Mouse (Mus musculus): ENCODE measurements at regions not wholly inside any gene's neighbourhood (a gene's known extent, or its start where the extent isn't known, plus 50 kb on each side); places are given as distances from the start of the nearest gene placed in this dataset.
"Not testable (repeated sequence)": the region's sequence is repeated elsewhere in the genome, so short reads cannot be mapped to it uniquely, and the experiment has no call there.

DNA sequence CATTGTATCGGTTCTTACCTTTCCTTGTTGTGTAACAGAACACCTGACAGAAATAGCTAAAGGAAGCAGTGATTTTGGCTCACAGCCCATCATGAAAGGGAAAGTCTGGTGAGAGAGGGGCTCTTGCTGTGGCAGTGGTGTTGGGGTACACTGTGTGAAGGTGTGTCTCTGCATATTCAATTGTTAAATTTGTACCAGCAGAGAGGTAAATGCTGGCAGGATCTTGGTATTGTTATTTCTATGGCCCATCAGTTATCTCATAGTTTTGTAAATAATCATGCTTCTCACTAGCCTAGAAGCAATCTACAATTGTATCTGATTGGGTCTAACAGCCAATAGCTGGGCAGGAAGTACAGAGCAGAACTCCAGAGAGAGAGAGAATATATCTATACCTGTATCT is 95.7 kb downstream of the Mfap3l start:
- DNase-seq (ENCODE audit: low read depth), result no peak

DNA sequence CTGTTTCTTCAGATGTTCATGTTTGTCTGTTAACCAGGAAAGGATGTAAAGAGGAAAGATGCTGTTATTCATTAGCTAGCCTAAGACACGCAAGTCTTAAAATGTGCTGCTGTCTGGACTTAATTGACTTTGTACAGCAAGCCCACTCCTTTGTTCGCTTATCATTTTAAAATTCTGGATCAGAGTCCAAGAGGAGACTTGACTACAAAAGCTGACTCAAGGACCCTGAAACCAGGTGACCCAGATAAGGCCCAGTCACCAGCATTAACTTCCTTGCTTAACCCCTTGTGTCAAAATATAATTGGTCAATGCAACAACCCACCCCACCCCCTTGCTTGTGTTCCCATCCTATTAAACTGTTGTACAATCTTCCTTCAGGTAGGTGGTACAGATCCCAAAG is 99.9 kb downstream of the Mfap3l start:
- DNase-seq (ENCODE audit: low read depth), result no peak

DNA sequence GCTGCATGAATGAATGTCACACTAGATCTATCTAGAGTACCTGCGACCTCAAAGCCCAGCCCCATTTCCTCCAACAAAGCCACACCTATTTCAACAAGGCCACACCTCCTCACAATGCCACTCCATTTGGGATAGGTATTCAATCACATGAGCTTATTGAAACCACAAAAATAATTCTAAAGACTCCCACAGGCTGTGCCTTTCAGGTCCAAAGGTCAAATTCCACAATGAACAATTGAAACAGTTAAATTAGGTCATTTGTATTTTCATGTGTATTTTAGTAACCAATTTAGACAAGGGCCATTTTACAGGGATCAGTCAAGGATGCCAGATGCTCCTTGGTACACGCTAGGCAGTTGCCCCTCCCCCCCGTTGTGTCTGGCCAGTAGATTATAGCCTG is 103.3 kb downstream of the Mfap3l start:
- no peak for DNase-seq (ENCODE audit: low read depth)

DNA sequence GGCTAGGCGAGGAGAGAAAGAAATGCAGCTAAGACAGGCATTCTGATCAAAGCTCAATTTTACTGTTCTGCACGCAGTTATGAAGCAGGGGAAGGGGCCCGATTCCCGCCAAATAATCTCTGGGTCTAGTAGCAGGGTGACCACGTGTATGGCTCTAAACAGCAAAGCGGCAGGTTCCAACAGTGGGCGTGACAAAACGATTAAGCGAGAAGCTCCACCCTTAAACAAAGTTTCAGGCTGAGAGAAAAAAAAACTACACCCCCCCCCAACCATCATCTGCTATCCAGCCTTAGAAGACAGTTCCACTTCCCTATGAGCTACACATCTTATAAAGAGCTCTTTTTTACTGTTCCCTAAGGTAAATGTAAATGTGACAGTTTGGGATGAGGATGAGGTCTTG is 103.8 kb downstream of the Mfap3l start:
- DNase-seq (ENCODE audit: low read depth), result no peak

DNA sequence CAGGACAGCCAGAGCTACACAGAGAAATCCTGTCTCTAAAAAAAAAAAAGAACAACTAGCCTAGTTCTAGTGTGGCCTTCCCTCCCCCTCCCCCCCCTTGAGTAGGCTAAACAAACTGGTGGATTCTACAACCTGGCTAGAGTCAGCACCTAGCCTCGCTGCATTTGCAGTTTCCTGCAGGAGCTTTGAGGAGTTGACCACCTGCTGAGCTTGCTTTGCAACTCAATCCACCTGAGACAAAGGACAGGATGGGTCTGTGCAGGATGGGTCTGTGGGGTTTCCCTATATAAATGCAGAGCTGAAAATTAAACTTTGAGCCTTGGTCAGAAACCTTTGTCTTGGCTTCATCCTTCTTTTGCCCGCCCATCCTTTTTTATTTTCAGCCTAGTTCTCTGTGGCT is 104.3 kb downstream of the Mfap3l start:
- no peak for DNase-seq (ENCODE audit: low read depth)

DNA sequence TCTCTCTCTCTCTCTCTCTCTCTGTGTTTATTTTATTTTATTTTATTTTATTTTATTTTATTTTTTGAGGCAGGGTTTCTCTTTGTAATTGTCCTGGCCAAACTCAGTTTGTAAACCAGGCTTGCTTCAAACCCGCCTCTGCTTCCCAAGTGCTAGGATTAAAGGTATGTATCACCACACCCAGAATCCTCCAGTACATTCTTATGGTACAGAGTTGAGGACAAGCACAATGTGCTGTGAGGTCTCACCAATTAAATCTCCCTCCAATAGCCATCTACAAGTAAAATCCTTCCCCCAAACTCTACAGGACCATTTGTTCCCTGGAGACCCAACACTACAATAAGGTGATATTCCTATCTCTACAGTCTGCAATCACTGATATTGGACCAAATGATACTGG is 105.0 kb downstream of the Mfap3l start:
- no peak for DNase-seq (ENCODE audit: low read depth)

DNA sequence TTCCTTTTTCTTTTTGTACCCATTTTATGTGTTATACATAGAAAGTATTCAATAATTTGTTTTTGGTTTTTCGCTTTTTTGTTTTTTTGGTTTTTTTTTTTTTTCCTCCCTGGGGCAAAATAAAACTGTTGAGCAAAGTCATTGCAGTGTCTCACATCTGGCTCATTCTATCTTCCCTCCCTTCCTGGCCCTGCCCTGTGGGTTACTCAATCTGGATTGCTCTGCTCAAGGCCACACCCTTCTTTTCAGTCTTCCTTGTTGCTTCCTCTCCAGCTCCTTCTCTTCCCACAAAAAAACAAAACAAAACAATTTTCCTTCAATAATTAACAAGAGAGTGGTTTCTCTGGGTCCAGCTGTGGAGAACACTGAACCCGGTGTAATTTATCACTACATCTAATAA is 113.2 kb downstream of the Mfap3l start:
- DNase-seq (ENCODE audit: low read depth), result peak; percentile 42

DNA sequence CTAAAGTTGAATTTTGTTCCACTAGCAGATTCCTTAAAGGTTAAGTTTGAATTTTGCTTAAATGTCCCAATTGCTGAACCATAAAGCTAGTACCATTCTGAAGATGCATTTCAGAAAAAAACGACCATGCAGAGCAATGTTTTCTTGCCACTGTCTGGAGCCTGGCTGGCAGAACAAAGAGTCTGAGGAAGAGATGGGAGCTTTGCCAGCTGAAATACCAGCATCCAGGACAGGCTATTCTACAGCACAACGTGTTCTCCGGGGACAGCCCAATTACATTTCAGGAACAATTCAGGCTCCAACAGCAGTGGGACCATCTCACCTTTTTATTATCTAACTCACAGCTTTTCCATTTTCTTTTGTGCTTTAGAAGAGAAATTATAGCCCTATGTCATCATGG is 113.9 kb downstream of the Mfap3l start:
- DNase-seq (ENCODE audit: low read depth), result no peak

DNA sequence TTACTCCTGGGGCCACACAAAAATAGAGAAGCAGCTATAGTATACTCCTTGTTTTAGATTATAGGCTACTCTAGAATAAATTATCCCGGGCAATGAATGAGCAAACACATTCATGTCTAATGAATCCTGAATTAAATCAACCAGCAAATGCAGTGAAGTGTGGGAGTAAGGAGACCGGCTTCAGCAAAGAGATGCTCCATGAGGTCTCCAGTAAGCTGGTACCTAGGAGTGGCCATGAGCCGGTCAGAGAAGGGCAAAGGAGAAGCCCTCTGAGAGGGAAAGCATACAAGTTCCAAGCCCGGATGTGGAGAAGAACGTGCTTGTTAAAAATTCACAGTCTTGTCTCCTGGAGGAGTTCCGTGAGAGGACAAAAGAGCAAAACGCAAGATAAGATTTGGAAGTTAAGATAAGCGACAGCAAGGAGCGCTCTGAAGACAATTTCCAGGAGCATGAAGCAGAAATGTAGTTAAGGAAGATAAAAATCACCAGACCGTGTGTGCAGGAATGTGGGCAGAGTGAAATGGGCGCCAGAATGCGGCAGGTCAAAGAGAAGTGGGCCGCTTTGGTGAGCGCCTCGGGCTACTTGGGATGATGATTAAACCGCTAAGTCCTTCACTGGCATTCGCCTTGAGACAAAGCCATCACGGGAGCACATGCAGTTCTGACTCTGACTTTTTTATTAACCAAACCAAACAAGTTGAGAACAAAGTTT is 123.2 kb downstream of the Mfap3l start:
- no peak for DNase-seq (ENCODE audit: low read depth)

DNA sequence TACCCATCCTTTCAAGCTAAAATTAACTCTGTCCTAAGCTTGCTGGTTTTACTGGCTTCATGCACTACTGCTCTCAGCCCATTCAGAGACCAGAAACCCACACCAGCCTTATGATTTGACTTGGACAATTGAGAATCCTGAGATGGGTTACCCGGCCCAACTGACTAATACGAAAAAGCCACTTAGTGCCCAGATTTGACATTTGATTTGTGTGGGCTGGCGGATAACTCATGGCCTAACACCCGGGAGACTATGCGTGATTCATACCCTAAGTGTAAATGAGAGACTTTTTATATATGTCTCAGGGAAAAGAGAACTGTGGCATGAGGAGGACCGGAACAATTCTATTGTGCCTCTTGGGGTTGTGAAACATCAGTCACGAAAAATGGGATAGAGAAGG is 126.3 kb upstream of the Hpf1 start:
- no peak for DNase-seq (ENCODE audit: low read depth)

DNA sequence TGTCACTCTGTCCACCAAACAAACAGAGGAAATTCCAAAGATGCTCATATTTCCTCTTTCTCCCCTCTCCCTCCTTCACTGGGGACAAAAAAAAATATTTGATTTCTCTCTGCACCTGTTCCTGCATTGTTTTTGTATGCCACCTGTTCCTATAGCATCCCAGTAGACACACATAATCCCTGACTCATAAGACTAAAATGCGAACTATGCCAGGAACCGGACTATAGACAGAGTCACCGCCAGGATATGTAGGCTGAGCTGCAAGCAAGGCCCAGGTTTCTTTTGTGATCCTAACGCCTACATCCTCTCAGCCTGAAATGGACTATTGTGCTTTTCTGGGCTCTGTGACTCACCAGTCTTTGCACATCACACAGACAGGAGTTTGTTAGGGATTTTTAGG is 116.9 kb upstream of the Hpf1 start:
- no peak for DNase-seq (ENCODE audit: low read depth)

DNA sequence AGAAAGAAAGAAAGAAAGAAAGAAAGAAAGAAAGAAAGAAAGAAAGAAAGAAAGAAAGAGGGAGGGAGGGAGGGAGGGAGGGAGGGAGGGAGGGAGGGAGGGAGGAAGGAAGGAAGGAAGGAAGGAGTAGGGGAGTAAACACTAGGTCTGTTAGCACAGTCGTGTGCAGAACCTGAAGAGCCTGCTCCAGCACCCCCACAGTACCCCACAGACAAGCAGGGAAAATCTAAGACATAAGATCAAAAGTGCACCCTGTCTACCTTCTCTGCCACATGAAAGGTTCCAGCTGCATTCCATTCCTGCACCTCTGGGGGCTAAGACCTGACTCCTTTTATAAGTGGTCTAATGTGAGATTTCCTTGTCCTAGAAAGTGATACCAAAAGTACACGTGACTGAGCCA is 114.0 kb upstream of the Hpf1 start:
- DNase-seq (ENCODE audit: low read depth), result not testable (repeated sequence)

DNA sequence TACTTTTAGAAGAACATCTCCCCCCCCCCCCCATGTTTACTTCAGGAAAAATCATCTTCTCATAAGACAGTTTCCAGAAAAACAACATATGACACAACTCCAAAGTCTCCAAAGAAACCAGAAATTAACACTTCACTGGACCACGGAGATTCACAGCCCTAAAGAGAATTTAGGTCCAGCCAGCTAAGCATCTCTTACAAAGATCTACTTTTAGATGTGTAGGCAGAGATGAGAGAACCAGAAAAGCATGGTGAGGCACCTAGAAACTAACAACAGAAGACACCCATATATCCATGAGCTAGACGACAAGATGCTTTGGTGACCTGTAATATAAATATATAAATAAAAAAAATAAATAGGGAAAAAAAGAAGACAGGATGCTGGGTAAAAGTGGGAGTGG is 105.2 kb upstream of the Hpf1 start:
- DNase-seq (ENCODE audit: low read depth), result no peak

DNA sequence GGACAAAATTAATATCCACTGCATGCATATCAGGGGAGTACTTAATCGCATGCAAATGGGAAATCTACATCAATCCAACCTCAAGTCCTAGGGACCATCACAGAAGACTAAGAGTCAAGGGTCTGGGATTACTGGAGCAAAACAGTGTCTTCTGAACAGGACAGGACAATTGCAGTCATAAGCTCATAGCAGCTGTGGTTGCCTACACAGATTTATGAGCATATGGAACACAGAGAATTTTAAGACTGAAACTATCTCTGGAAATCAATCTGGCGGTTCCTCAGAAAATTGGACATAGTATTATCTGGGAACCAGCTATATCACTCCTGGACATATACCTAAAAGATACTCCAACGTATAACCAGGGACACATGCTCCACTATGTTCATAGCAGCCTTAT is 99.8 kb upstream of the Hpf1 start:
- no peak for DNase-seq (ENCODE audit: low read depth)

DNA sequence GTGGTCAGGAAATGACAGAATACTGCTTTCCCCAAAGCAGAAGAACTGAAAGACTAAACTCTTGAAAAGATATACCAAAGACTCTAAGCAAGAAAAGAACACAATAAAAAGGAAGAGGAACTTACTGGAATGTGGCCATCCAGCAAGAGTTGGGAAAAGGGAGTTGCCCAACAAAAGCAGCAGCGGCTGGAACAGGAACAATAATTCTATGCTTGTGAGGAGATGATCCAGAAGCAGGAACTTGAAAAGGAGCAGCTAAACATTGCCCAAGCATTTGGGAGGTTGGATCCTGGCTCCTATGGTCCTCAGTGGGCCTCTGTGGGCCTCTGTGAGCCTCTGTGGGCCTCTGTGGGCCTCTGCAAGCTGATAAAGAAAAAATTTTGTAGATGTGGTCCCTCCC is 97.7 kb upstream of the Hpf1 start:
- peak; percentile 28 for DNase-seq (ENCODE audit: low read depth)

DNA sequence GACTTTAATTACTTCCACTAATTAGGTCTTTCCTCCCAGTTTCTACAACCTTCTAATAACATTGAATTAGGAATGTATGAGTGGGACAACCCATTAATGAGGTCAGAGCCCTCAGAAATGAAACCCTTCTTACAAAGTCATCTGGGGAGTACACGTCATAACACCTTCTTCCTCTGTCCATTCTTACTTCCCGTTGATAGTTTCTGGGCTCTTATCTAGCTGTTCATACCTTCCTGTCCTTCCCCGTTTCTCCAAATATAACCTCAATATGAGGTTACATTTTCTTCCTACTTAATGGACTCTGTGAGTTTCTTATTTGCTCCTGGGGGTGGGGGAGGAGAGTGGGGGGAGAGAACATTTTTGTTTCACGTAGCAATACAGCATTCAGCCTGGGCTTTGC is 85.4 kb upstream of the Hpf1 start:
- peak; percentile 97 for DNase-seq (ENCODE audit: low read depth)

DNA sequence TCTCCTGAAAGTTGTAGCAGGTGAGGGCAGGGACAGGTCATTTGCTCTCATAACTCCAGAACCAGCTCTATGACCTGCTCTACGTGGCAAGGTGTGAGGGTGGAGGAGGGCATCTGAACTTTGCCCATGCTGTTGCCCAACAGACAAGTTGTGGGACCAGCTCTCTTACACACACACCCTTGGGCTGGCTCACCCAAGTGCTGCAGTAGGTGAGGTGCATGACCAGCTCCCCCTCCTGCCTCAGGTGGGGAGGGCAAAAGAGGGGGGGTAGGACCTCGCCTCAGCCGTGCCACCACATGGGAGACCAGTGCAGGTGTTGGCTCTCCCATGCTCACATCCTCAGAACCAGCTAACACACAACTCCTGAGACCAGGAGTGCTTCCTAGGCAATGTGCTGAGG is 83.4 kb upstream of the Hpf1 start:
- DNase-seq (ENCODE audit: low read depth), result no peak

DNA sequence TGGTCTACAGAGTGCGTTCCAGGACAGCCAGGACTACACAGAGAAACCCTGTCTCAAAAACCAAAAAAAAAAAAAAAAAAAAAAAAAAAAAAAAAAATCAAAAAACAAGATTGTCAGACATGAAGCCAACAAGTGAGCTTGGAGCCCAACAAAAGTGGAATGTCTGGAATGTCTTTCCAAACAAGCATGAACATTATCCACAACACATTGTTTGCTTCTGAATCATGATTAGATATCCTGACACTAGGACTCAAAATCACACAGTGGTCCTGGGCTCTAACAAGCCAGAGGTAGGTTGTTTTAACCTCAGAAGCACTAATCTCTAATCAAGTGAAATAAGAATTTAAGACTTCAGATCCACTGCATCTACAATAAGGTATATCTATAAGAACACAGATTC is 80.4 kb upstream of the Hpf1 start:
- no peak for DNase-seq (ENCODE audit: low read depth)

DNA sequence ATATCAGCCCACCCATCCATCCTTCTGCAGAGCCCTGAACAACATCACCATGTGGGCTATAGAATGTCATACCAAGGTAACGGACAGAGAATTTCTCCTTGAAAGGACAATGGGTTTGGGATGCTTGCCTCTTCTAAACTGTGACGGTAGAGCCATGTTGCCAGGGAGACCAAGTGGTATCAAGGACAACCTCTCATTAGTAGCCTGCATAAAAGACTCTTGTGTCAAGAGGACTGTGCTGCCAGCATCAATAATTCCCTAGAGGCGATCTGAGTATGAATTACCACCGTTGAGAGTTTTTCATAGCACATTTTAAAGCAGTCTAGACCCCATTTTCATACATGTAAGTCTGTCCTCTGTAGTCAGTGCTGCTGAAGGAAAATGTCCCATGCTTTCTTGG is 79.3 kb upstream of the Hpf1 start:
- DNase-seq (ENCODE audit: low read depth), result no peak

DNA sequence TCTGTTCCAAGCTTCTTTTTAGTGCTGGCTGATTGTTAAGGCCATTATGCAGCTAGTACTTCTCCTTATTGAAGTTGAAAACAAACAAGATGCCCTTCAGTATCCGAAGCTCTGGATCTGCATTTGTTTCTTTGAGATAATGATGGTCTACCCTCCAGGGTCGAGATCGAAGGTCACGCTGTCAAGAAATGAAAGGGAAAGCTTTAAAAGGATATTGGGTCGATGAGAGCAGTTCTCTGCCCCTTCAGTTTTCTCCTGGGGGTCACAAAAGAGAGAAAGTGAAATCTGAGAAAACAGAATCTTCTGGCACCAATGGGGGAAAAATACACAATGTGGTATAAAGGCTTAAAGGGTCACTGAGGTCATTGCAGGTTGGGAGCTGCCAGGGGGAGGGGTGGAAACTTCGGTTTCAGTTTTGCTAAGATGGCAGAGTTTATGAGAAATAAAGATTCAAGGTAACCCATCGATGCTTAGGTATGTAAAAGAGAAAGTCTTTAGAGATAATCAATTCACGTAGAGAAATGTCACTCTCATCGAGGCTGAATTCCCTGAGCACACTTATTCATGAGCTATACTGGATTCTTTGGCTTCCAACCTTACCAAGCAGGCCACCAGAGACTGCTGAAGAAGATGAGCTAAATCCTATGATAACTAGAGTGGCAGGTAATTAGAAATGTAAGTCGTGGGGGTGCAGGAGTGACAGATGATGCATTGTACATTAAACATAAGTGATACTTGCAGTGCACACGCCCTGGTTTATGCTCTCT is 64.4 kb upstream of the Hpf1 start:
- no peak for DNase-seq (ENCODE audit: low read depth)

DNA sequence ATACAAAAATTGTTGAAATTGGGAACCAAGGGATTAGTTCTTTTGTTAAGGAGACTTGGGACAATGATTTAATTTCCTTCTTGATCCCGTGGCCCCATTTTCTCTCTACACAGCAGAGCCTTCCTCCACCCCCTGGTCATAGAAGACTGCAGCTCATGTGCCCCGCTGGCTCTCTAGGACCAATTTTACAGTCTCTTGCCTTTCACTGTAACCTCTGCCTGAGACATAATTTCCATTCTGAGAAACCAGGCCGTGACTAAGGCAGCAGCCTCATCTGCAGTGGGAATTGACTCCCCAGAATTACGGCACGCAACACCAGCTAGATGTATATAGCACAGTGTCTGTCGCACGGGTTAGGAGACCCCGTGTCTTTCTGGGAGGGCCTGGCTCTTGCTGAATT is 63.0 kb upstream of the Hpf1 start:
- no peak for DNase-seq (ENCODE audit: low read depth)

DNA sequence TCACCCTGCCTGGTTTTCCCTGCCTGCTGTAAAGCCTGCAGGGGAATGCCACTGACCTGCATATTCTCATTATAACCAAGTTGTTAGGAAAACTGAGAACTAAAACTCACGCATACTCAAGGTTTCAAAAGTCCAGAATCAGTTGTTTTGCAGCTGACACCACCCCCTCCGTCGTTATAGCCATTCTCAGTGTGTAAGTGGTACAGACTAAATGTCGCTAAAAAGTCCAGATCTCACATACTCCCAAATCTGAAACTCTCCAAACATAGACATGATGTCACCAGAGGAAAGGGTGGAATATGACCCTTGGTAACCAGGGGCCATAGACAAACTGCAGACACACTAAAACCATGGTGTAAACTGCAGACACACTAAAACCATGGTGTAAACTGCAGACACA is 61.1 kb upstream of the Hpf1 start:
- no peak for DNase-seq (ENCODE audit: low read depth)

DNA sequence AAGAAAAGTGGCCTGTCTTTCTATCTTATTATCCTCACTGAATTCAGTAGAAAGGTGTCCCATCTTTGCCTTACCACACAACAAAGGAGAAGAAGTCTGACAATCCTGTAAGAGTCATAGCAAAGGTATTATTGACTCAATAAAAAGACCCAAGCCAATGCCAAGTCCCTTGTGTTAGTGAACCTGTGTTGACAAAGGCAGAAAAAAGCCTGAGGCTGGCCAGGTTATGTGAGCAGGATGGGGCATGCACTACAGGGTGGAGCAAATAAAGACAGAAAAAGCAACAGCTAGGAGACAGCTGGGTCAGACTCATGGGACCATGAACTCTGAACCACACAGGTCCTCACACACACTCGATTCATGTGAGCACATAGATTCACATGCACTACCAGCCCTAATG is 59.7 kb upstream of the Hpf1 start:
- no peak for DNase-seq (ENCODE audit: low read depth)

DNA sequence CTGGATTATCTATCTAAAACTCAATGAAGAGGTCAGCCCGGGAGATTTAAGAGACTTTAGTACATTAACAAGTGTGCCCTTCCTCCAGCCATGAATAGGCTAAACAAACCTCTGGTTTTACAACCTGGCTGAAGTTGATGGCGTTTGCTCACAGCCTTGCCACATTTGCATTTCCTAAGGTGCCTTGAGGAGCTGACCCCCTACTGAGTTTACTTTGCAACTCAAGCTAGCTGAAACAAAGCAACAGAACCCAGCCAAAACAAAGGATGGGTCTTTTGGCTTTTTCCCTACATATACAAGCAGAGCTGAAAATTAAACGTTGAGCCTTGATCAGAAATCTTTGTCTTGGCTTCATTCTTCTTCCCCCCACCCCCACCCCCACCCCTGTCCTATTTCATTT is 51.7 kb upstream of the Hpf1 start:
- no peak for DNase-seq (ENCODE audit: low read depth)

Data from 416B (cell line).